In genomic region chr9:114543882-114544753, GRCm38 (mm10) we compare ENCODE assay signal across 13 mouse cellular contexts. TPM values are rescaled to one million over a fixed set of nuclear protein-coding genes. Genes with fewer than 3 reads are reported as not detected.
DNase-seq lines count a peak whose midpoint lies in the region; ATAC-seq and TF ChIP-seq lines count a peak whose summit lies in the region.
"Had no signal": no experiment of that assay in that cellular context is flagged by ENCODE, and none has a peak within 500 bp of the region (broad histone marks: within the 10 kb centered on the region; RNA-seq: fewer than 3 reads in every experiment).

No protein-coding gene starts in this region.

- WGBS in hindbrain, embryonic 12.5 days, result 71% methylated on average over 17 of the region's 17 CpGs
- WGBS in hindbrain, embryonic 14.5 days, result 63% methylated on average over 17 of the region's 17 CpGs
- WGBS in intestine, embryonic 16.5 days, result 45% methylated on average over 17 of the region's 17 CpGs
- 17% methylated on average over 17 of the region's 17 CpGs for WGBS in limb, embryonic 12.5 days

- no peaks in the 10 kb centered on the region for H3K27me3 ChIP-seq in hindbrain, embryonic 12.5 days
- no peaks in the 10 kb centered on the region for H3K27me3 ChIP-seq in hindbrain, embryonic 14.5 days (ENCODE audit: control insufficient read depth, insufficient read depth, low read length)
- H3K27me3 ChIP-seq in intestine, embryonic 16.5 days (replicated peaks; ENCODE audit: control insufficient read depth, insufficient read depth, low read length), result no peaks in the 10 kb centered on the region
- H3K27me3 ChIP-seq in limb, embryonic 12.5 days, result no peaks in the 10 kb centered on the region
- H3K27me3 ChIP-seq: embryonic facial prominence, embryonic 15.5 days had no signal

- H3K4me2 ChIP-seq in hindbrain, embryonic 12.5 days (replicated peaks), result no peak overlapping the region
- H3K4me2 ChIP-seq in hindbrain, embryonic 14.5 days (replicated peaks), result no peak overlapping the region
- peak overlapping the region; percentile 50 for H3K4me2 ChIP-seq in intestine, embryonic 16.5 days (ENCODE audit: low read depth, low read length)
- peak overlapping the region; percentile 46 for H3K4me2 ChIP-seq in limb, embryonic 12.5 days
- H3K4me2 ChIP-seq: embryonic facial prominence, embryonic 15.5 days had no signal

- H3K27ac ChIP-seq in hindbrain, embryonic 12.5 days, result peak overlapping the region; percentile 23; the same call in 1 of the 2 replicates
- H3K27ac ChIP-seq in hindbrain, embryonic 14.5 days, result no peak overlapping the region
- H3K27ac ChIP-seq in intestine, embryonic 16.5 days (ENCODE audit: low read length), result peak overlapping the region; percentile 73
- H3K27ac ChIP-seq in limb, embryonic 12.5 days, result peak overlapping the region; percentile 72; the same call in 1 of the 2 replicates
- H3K27ac ChIP-seq in left cerebral cortex, adult 2 months, result no peak overlapping the region
- H3K27ac ChIP-seq: embryonic facial prominence, embryonic 15.5 days had no signal

- no peak overlapping the region for H3K4me3 ChIP-seq in hindbrain, embryonic 12.5 days
- H3K4me3 ChIP-seq in hindbrain, embryonic 14.5 days (replicated peaks; ENCODE audit: low read length), result no peak overlapping the region
- H3K4me3 ChIP-seq in intestine, embryonic 16.5 days (ENCODE audit: low read length), result peak overlapping the region; percentile 6; the same call in 1 of the 2 replicates
- peak overlapping the region; percentile 21 for H3K4me3 ChIP-seq in limb, embryonic 12.5 days (replicated peaks)
- no peak overlapping the region for H3K4me3 ChIP-seq in left cerebral cortex, adult 2 months
- H3K4me3 ChIP-seq: embryonic facial prominence, embryonic 15.5 days had no signal

- H3K4me1 ChIP-seq in hindbrain, embryonic 12.5 days, result peaks cover 47% of the 10 kb centered on the region
- peaks cover 6% of the 10 kb centered on the region for H3K4me1 ChIP-seq in hindbrain, embryonic 14.5 days (replicated peaks; ENCODE audit: control insufficient read depth, insufficient read depth, low read length)
- peaks cover 56% of the 10 kb centered on the region for H3K4me1 ChIP-seq in intestine, embryonic 16.5 days (ENCODE audit: control insufficient read depth, insufficient read depth, low read length)
- H3K4me1 ChIP-seq in limb, embryonic 12.5 days (replicated peaks), result peaks cover 59% of the 10 kb centered on the region

- no peak overlapping the region for H3K9ac ChIP-seq in hindbrain, embryonic 12.5 days
- no peak overlapping the region for H3K9ac ChIP-seq in hindbrain, embryonic 14.5 days
- H3K9ac ChIP-seq in intestine, embryonic 16.5 days (ENCODE audit: low read depth, low read length), result peak overlapping the region; percentile 54
- no peak overlapping the region for H3K9ac ChIP-seq in limb, embryonic 12.5 days (replicated peaks)
- H3K9ac ChIP-seq: embryonic facial prominence, embryonic 15.5 days had no signal

- no peaks in the 10 kb centered on the region for H3K36me3 ChIP-seq in hindbrain, embryonic 12.5 days
- H3K36me3 ChIP-seq in hindbrain, embryonic 14.5 days (replicated peaks; ENCODE audit: control insufficient read depth, insufficient read depth), result no peaks in the 10 kb centered on the region
- H3K36me3 ChIP-seq in intestine, embryonic 16.5 days (ENCODE audit: control insufficient read depth, insufficient read depth, low read length), result no peaks in the 10 kb centered on the region
- H3K36me3 ChIP-seq in limb, embryonic 12.5 days, result no peaks in the 10 kb centered on the region
- H3K36me3 ChIP-seq: embryonic facial prominence, embryonic 15.5 days; G1E had no signal

- no peaks in the 10 kb centered on the region for H3K9me3 ChIP-seq in hindbrain, embryonic 12.5 days (replicated peaks)
- H3K9me3 ChIP-seq in hindbrain, embryonic 14.5 days (ENCODE audit: control insufficient read depth, low read length), result no peaks in the 10 kb centered on the region
- H3K9me3 ChIP-seq in intestine, embryonic 16.5 days (ENCODE audit: control insufficient read depth, low read length), result no peaks in the 10 kb centered on the region
- no peaks in the 10 kb centered on the region for H3K9me3 ChIP-seq in limb, embryonic 12.5 days
- H3K9me3 ChIP-seq: embryonic facial prominence, embryonic 15.5 days; G1E had no signal

- intact Hi-C loops in left cerebral cortex, adult 2 months (cut with DNase I), result no loop called here

- no peak for DNase-seq in hindbrain, embryonic 14.5 days (ENCODE audit: low spot score)
- peak; percentile 61 to 72 for DNase-seq in cerebellum, postnatal 14 days
- no peak for DNase-seq in left cerebral cortex, adult 2 months (ENCODE audit: extremely low spot score in 1 of 2, low spot score in 2 of 2)
- DNase-seq in retina, postnatal 1 day, result no peak
- DNase-seq in heart, postnatal 4 days, result no peak
- DNase-seq: layer of hippocampus, adult 9-11 months had no signal

- no peak for ATAC-seq in hindbrain, embryonic 12.5 days (ENCODE audit: low FRiP score)
- ATAC-seq in hindbrain, embryonic 14.5 days (ENCODE audit: low FRiP score), result no peak
- ATAC-seq in intestine, embryonic 16.5 days, result peak; percentile 56
- peak; percentile 28; the same call in 1 of the 2 replicates for ATAC-seq in limb, embryonic 12.5 days (ENCODE audit: insufficient number of reproducible peaks, insufficient read depth, low FRiP score, low TSS enrichment, low read depth)

- TF ChIP-seq CTCF in left cerebral cortex, adult 2 months (IDR thresholded peaks at IDR 0.05), result no peak

RNA-seq across cellular contexts. Expression of gene Trim71, which starts 20.1 kb away (rescaled TPM):
- polyA plus RNA-seq in hindbrain, embryonic 12.5 days (2016; fragmentation: Nextera tagmentation; extraction: Ambion mirVana), result 1.2 and 1.3 TPM in 2 replicates
- 0.29 and 0.31 TPM in 2 replicates for polyA plus RNA-seq in hindbrain, embryonic 14.5 days (2014; fragmentation: Nextera tagmentation; extraction: Ambion mirVana)
- 3.8 and 4.0 TPM in 2 replicates for polyA plus RNA-seq in intestine, embryonic 16.5 days (2015; fragmentation: Nextera tagmentation; extraction: Ambion mirVana)
- 1.6 and 2.3 TPM in 2 replicates for polyA plus RNA-seq in limb, embryonic 12.5 days (2016; fragmentation: Nextera tagmentation; extraction: Ambion mirVana)
- under 1 TPM; 0.72 to 0.84 TPM for total RNA-seq in left cerebral cortex, adult 2 months (2021)
- not detected for total RNA-seq in heart, postnatal 4 days (2021)
- polyA plus RNA-seq: G1E; gonadal fat pad, adult 2 months had no signal

RNA-seq across cellular contexts. Expression of gene C130032M10Rik, which starts 28.6 kb away (rescaled TPM):
- 0.31 and 0.46 TPM in 2 replicates for polyA plus RNA-seq in hindbrain, embryonic 12.5 days (2016; fragmentation: Nextera tagmentation; extraction: Ambion mirVana)
- not detected in 2 replicates for polyA plus RNA-seq in hindbrain, embryonic 14.5 days (2014; fragmentation: Nextera tagmentation; extraction: Ambion mirVana)
- 0.32 TPM in 1 of 2 replicates, not detected in the other for polyA plus RNA-seq in intestine, embryonic 16.5 days (2015; fragmentation: Nextera tagmentation; extraction: Ambion mirVana)
- 0.41 and 0.70 TPM in 2 replicates for polyA plus RNA-seq in limb, embryonic 12.5 days (2016; fragmentation: Nextera tagmentation; extraction: Ambion mirVana)
- not detected for total RNA-seq in left cerebral cortex, adult 2 months (2021)
- total RNA-seq in heart, postnatal 4 days (2021), result not detected
- total RNA-seq: adrenal gland, postnatal 25 days; G1E had no signal
- polyA plus RNA-seq: G1E; gonadal fat pad, adult 2 months had no signal

RNA-seq across cellular contexts. Expression of gene Ccr4, which starts 39.4 kb away (rescaled TPM):
- polyA plus RNA-seq in hindbrain, embryonic 12.5 days (2016; fragmentation: Nextera tagmentation; extraction: Ambion mirVana), result not detected in 2 replicates
- polyA plus RNA-seq in hindbrain, embryonic 14.5 days (2014; fragmentation: Nextera tagmentation; extraction: Ambion mirVana), result not detected in 2 replicates
- 1.9 and 2.5 TPM in 2 replicates for polyA plus RNA-seq in intestine, embryonic 16.5 days (2015; fragmentation: Nextera tagmentation; extraction: Ambion mirVana)
- not detected in 2 replicates for polyA plus RNA-seq in limb, embryonic 12.5 days (2016; fragmentation: Nextera tagmentation; extraction: Ambion mirVana)
- not detected for total RNA-seq in left cerebral cortex, adult 2 months (2021)
- total RNA-seq in heart, postnatal 4 days (2021), result not detected
- total RNA-seq: adrenal gland, postnatal 25 days; G1E had no signal
- polyA plus RNA-seq: G1E had no signal

Comparison
In these comparisons a context has a peak if more than half of its experiments do, and no peak if none do; other contexts are left out.
1. H3K27ac ChIP-seq: peak in hindbrain, embryonic 12.5 days (single experiment), intestine, embryonic 16.5 days (single experiment) and limb, embryonic 12.5 days (single experiment); none in hindbrain, embryonic 14.5 days (single experiment) and left cerebral cortex, adult 2 months (single experiment).
2. ATAC-seq: peak in intestine, embryonic 16.5 days (single experiment) and limb, embryonic 12.5 days (single experiment); none in hindbrain, embryonic 12.5 days (single experiment) and hindbrain, embryonic 14.5 days (single experiment).
3. H3K4me2 ChIP-seq: peak in intestine, embryonic 16.5 days (single experiment) and limb, embryonic 12.5 days (single experiment); none in hindbrain, embryonic 12.5 days (single experiment) and hindbrain, embryonic 14.5 days (single experiment).
4. H3K4me3 ChIP-seq: peak in intestine, embryonic 16.5 days (single experiment) and limb, embryonic 12.5 days (single experiment); none in hindbrain, embryonic 12.5 days (single experiment), hindbrain, embryonic 14.5 days (single experiment) and left cerebral cortex, adult 2 months (single experiment).
5. DNase-seq: peak in cerebellum, postnatal 14 days (2 of 2); none in hindbrain, embryonic 14.5 days (single experiment), left cerebral cortex, adult 2 months (0 of 2), retina, postnatal 1 day (single experiment) and heart, postnatal 4 days (single experiment).